Mouse (Mus musculus) cerebellum, adult 2 months (tissue): Measurements from ENCODE around the gene Ndufaf2.

Experiments used
- CTCF ChIP-seq: fragments of 200-500 bp; IDR thresholded peaks from 2 replicates; pipeline ENCODE4 v1.5.1; 2011; ENCODE audit warnings: low read depth, mild to moderate bottlenecking, control low read depth, low read length, moderate library complexity, borderline replicate concordance; ENCODE audit not compliant: insufficient read depth
- POLR2A ChIP-seq: fragments of 200-500 bp; IDR thresholded peaks from 2 replicates; pipeline ENCODE4 v1.6.1; 2011; ENCODE audit warnings: low read length, control low read depth, borderline replicate concordance; ENCODE audit not compliant: insufficient read depth

DNA sequence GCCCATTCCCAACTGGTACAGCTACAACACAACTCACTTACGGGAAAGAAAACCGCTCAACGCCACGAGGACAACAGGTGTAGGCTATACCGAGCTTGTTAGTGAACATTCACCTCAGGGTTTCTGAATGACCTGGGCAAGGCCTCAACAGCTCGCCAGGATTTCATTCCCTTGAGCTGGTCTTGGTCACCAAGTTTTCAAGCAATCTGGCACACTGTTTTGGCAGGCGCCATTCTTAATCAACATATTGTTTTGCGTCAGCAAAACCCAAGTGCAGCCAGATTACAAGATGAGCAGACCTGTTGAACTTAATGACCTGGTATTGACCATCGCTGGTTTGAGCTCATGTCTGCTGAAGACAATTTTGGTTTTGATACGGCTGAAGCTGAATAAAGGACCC is 88.3 kb downstream of the Ndufaf2 start:
- TF ChIP-seq POLR2A = no peak
- no peak for TF ChIP-seq CTCF
